Mouse (Mus musculus) heart, embryonic 15.5 days (tissue): Measurements from ENCODE around the gene Ciao2a. TPM values are rescaled to one million over a fixed set of nuclear protein-coding genes. Genes with fewer than 3 reads are reported as not detected.

ENCODE experiments used
- ATAC-seq: fragments of 200-750 bp; cut with Nextera tagmentation; replicated peaks from 2 replicates; pipeline ENCODE4 v1.8.0; 2017; ENCODE audit warnings: low read depth, moderate TSS enrichment; ENCODE audit not compliant: insufficient number of reproducible peaks, insufficient read depth, low FRiP score
- H3K27ac ChIP-seq: fragments of 300-500 bp; sonication (generic); 2 replicates; pipeline ENCODE4 v1.5.1; 2015; ENCODE audit warnings: mild to moderate bottlenecking, inconsistent platforms
- H3K27me3 ChIP-seq: fragments of 300-500 bp; sonication (generic); 2 replicates; pipeline ENCODE4 v1.6.1; 2015; ENCODE audit warnings: inconsistent platforms
- H3K36me3 ChIP-seq: fragments of 300-500 bp; sonication (generic); 2 replicates; pipeline ENCODE4 v1.6.1; 2015; ENCODE audit warnings: mild to moderate bottlenecking, inconsistent platforms
- H3K4me1 ChIP-seq: fragments of 300-500 bp; sonication (generic); replicated peaks from 2 replicates; pipeline ENCODE4 v1.6.1; 2015; ENCODE audit warnings: inconsistent platforms
- H3K4me2 ChIP-seq: fragments of 300-500 bp; sonication (generic); 2 replicates; pipeline ENCODE4 v1.6.1; 2015; ENCODE audit warnings: inconsistent platforms, mild to moderate bottlenecking, moderate library complexity
- H3K4me3 ChIP-seq: fragments of 300-500 bp; sonication (generic); 2 replicates; pipeline ENCODE4 v1.5.1; 2015; ENCODE audit warnings: mild to moderate bottlenecking, inconsistent platforms
- H3K9ac ChIP-seq: fragments of 300-500 bp; sonication (generic); 2 replicates; pipeline ENCODE4 v1.6.1; 2015; ENCODE audit warnings: mild to moderate bottlenecking, inconsistent platforms
- H3K9me3 ChIP-seq: fragments of 300-500 bp; sonication (generic); replicated peaks from 2 replicates; pipeline ENCODE4 v1.6.1; 2016; ENCODE audit warnings: inconsistent platforms
- WGBS: fragments of 180-500 bp; shearing (Covaris S2); methylation state at CpG from one replicate; pipeline ENCODE4 v1.1.7; 2015; ENCODE audit warnings: mixed read lengths; 5-methylcytosine and 5-hydroxymethylcytosine counted together
- polyA plus RNA-seq: library from polyadenylated mRNA; unstranded; fragments of >200 nt; fragmentation: Nextera tagmentation; extraction: Ambion mirVana; gene quantifications from 2 replicates; pipeline ENCODE4 v1.2.1, GENCODE M21; 2015

Ciao2a gene
- polyA plus RNA-seq, 1 experiment from 2014 or later, result 158 TPM

DNA sequence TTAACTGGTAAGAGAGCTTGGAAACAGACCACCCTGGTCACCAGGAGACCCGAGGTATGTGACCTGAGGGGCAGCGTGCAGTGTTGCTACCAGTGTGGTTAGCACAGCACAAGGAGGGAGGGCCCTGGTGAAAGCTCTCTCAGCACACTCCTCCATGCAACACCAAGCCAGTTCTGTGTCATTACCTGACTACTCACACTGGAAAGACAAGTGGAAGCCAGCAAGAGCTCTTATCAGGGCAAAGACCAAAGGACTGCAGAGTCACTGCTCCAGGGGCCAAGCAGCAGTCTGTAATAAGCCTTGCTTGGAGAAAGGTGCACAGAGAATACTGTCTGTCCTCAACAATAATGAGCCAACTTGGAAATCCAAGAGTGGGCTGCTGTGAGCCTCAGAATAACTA is 33.7 kb upstream of the Ciao2a start:
- no peak overlapping the region for H3K9ac ChIP-seq
- no peaks in the 10 kb centered on the region for H3K9me3 ChIP-seq
- no peak overlapping the region for H3K4me3 ChIP-seq
- no peak overlapping the region for H3K4me2 ChIP-seq
- H3K27ac ChIP-seq, result no peak overlapping the region
- no peak for ATAC-seq
- H3K4me1 ChIP-seq, result peaks cover 11% of the 10 kb centered on the region
- 65% methylated on average over 2 of the region's 2 CpGs for WGBS
- H3K27me3 ChIP-seq, result no peaks in the 10 kb centered on the region
- peaks cover 84% of the 10 kb centered on the region for H3K36me3 ChIP-seq

DNA sequence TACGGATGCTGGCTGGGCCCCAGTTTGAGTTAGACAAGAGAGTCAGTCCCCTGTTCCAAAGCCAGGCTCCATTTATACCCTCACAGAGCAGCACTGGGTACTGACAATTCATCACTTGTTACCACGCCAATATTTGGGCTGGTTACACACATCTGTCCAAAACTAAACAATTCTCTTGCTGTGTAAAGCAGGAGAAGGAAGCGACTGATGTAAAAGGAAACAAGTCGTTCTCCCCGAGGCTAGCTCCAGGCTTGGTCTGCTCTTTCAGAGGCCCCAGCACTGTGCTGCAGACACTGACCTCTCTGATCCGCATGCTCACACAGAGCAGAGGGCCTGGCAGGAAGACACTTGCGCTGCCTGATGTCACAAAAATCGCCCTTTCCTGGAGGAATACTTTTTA is 24.8 kb upstream of the Ciao2a start:
- Histone ChIP-seq H3K4me3 (no peak overlapping the region), H3K4me1 (no peaks in the 10 kb centered on the region), H3K27me3 (no peaks in the 10 kb centered on the region), H3K4me2 (no peak overlapping the region), H3K9ac (no peak overlapping the region), H3K36me3 (peaks cover 76% of the 10 kb centered on the region), H3K9me3 (no peaks in the 10 kb centered on the region), H3K27ac (no peak overlapping the region)
- WGBS, result 80% methylated on average over 8 of the region's 8 CpGs
- ATAC-seq, result no peak

DNA sequence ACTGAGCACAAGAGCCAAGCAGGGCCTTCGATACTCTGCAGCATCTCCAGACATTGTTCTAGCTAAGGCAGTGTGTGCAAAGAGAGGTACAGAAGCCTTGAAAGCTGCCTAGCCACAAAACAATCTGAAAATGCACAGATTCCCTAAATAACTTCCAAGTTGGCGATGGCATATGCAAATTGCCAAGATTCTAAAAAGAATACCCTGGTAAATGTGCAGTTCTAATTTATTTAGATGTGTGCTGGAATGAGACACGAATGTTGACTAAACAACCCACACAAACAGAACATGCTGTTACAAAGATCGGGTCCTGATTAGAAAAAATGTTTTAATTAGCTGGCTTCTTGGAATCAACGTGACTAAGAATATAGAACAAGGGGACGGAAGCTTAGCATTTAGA is 23.7 kb upstream of the Ciao2a start:
- Histone ChIP-seq H3K36me3 (peaks cover 74% of the 10 kb centered on the region), H3K4me1 (no peaks in the 10 kb centered on the region), H3K4me3 (no peak overlapping the region), H3K9me3 (no peaks in the 10 kb centered on the region), H3K27me3 (no peaks in the 10 kb centered on the region), H3K9ac (no peak overlapping the region), H3K4me2 (no peak overlapping the region), H3K27ac (no peak overlapping the region)
- WGBS, result 90% methylated on average over 6 of the region's 6 CpGs
- no peak for ATAC-seq

DNA sequence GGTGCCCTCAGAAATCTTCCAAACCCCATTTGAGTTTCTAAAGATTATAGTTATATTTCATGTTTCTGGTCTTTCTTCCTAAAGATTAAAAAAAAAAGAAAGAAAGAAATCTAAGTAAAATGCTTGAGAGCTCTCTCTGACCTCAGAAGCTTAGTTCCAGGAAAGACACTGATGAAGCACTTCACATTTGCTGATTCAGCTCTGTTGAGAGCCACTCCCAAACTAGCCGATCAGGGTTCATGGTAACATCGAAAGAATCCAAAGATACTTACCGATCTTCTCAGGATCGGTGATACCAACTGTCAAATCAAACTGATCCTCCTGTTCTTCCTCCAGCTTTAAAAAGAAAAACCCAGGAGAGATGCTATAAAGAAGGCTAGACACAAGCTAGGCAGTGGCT is 21.8 kb upstream of the Ciao2a start:
- Histone ChIP-seq H3K27ac (no peak overlapping the region), H3K9ac (no peak overlapping the region), H3K4me2 (no peak overlapping the region), H3K27me3 (no peaks in the 10 kb centered on the region), H3K9me3 (no peaks in the 10 kb centered on the region), H3K4me3 (no peak overlapping the region), H3K4me1 (no peaks in the 10 kb centered on the region), H3K36me3 (peaks cover 64% of the 10 kb centered on the region)
- WGBS, result 92% methylated on average over 4 of the region's 4 CpGs
- no peak for ATAC-seq

DNA sequence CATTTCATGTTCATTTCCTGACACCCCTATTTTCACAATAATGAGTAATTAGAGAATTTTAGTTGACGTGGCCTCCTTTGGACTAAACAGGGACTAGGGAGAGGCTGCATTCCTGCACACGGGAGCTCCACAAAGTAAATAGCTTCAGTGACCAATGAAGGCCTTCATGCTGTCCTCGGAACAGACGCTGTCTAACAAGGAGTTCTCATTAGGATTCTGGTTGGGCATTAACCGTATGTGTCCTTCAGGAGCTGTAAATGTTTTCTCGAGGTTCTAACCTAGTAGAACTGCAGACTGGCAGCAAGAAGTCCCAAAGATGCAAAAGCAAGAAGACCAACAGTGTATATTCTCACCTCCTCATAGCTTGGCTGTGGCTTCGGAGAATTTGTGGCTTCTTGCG is 21.2 kb upstream of the Ciao2a start:
- Histone ChIP-seq H3K27ac (no peak overlapping the region), H3K9me3 (no peaks in the 10 kb centered on the region), H3K27me3 (no peaks in the 10 kb centered on the region), H3K4me2 (no peak overlapping the region), H3K36me3 (peaks cover 60% of the 10 kb centered on the region), H3K4me1 (no peaks in the 10 kb centered on the region), H3K4me3 (no peak overlapping the region), H3K9ac (no peak overlapping the region)
- WGBS, result 88% methylated on average over 8 of the region's 8 CpGs
- ATAC-seq, result no peak

DNA sequence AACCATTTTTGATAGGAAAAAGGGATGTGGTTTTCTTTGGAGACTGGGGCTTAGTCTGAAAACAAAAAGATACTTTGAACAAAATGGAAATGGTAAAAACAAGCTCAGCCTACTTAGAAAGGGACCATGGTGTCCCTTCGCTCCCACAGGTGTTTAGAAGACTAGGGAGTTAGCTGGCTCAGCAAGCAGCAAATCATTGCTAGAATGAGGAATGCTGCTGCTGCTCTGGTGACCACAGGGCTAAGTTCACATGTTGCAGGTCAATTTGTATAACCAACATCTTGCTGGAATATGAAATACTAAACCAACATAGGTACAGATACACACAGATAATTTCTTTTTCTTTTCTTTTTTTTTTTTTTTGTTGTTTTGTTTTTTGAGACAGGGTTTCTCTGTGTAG is 16.8 kb upstream of the Ciao2a start:
- ATAC-seq, result no peak
- Histone ChIP-seq H3K9me3 (no peaks in the 10 kb centered on the region), H3K36me3 (peaks cover 33% of the 10 kb centered on the region), H3K4me2 (no peak overlapping the region), H3K9ac (no peak overlapping the region), H3K4me1 (0 out of 2 replicates have a peak, but pooled peaks cover 2% of the 10 kb centered on the region), H3K27ac (no peak overlapping the region), H3K27me3 (no peaks in the 10 kb centered on the region), H3K4me3 (no peak overlapping the region)
- 97% methylated on average over 1 of the region's 1 CpGs for WGBS

DNA sequence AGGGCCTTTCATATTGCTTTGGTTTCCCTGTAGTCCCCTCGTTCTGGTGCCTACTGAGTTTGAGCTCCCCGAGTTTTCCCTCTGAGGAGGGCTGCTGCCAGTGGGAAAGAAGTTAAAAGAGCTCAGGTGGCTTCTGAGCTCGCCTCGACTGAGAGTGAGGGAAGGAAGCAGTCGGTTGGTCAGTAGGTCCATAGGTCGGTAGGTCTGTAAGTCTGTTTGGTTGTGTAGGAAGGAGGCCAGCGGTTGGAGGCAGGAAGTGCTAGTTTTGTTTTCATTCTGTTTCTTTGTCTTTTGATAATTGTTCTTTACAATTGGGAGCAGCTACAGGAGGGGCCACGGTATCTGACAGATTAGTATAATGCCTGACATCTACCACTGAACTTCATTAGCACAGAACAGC is 16.3 kb upstream of the Ciao2a start:
- peaks cover 28% of the 10 kb centered on the region for H3K36me3 ChIP-seq
- WGBS, result 72% methylated on average over 8 of the region's 8 CpGs
- no peaks in the 10 kb centered on the region for H3K9me3 ChIP-seq
- H3K27me3 ChIP-seq, result no peaks in the 10 kb centered on the region
- H3K9ac ChIP-seq, result no peak overlapping the region
- no peak for ATAC-seq
- no peak overlapping the region for H3K4me2 ChIP-seq
- no peak overlapping the region for H3K27ac ChIP-seq
- H3K4me3 ChIP-seq, result no peak overlapping the region
- H3K4me1 ChIP-seq, result 0 out of 2 replicates have a peak, but pooled peaks cover 2% of the 10 kb centered on the region

DNA sequence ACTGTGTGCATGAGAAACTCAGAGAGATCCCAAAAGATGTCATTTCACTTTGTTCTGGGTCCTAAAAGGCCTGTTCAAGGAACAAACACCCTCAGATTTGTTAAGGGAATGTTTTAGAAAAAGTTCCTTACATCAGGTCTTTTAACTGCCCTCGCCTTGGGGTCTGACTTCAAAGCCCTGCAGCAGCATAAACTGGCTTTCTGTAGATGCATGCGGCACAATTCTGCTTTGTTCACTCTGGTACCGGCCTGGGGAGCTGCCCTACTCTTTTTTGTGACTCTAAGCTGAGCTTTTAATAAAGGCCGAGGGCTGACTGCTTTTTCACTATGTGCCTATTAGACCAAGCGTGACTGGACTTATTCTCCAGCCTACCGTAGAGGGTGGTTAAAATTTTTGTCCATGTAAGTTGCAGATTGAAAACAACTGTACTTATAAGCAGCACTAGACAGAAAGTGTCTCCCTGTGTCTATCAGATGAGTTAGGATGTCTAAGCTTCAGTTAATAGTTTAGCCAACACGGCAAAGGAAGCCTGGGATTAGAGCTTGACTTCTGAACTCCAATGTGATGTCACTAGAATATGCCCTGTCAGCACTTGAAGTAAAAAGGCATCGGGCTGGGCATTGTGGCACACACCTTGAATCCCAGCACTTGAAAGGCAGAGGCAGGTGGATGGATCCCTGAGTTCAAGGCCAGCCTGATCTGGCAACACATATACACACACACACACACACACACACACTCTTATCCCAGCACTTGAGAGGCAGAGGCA is 15.6 kb upstream of the Ciao2a start:
- no peaks in the 10 kb centered on the region for H3K9me3 ChIP-seq

DNA sequence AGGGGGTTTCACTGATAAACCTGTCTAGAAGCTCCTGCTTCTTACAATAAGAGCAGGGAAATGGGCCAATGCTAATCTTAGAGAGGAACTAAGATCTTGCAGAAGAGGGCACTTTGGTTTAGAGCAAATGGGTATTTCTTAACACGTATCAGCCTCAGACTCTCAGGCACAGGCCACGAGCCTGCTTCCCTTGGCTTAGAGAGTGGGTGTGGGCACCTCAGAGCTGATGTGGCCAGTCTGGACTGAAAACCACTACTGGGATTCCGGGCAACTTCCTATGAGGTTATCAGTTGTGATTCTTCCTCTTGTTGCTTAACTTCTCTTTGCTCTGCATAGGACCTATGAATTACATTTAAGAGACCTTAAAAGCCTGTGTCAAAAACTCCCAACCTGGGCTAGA is 12.1 kb upstream of the Ciao2a start:
- no peaks in the 10 kb centered on the region for H3K27me3 ChIP-seq
- no peak overlapping the region for H3K4me3 ChIP-seq
- no peaks in the 10 kb centered on the region for H3K9me3 ChIP-seq
- peaks cover 8% of the 10 kb centered on the region for H3K36me3 ChIP-seq
- 73% methylated on average over 3 of the region's 3 CpGs for WGBS
- no peak overlapping the region for H3K27ac ChIP-seq
- no peak overlapping the region for H3K4me2 ChIP-seq
- H3K9ac ChIP-seq, result no peak overlapping the region
- H3K4me1 ChIP-seq, result 0 out of 2 replicates have a peak, but pooled peaks cover 2% of the 10 kb centered on the region
- ATAC-seq, result no peak

More for the DNA sequence above, 15.6 kb upstream of the Ciao2a start:
- Histone ChIP-seq H3K4me2 (no peak overlapping the region), H3K4me3 (no peak overlapping the region), H3K27ac (no peak overlapping the region), H3K27me3 (no peaks in the 10 kb centered on the region), H3K9ac (no peak overlapping the region), H3K4me1 (0 out of 2 replicates have a peak, but pooled peaks cover 2% of the 10 kb centered on the region), H3K36me3 (peaks cover 22% of the 10 kb centered on the region)
- 82% methylated on average over 8 of the region's 8 CpGs for WGBS
- no peak for ATAC-seq

DNA sequence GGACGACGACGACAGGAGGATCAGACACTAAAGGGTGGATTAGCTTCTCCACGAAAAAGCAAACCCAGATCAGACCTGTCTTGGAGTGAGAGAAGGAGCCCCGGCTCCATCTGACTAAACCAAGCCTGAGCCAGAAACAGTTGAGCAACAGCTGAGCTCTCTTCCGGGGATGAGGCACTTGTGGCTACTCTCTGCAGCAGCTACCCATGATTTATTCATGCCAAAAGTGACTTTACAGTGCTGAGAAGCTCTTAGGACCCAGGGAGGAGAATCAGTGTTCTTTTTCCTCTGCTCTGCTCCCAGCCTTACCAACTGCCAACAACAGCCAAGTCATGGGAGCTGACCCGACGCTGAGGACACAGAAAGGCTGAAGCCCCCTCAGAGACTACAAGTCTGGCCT is 9.5 kb upstream of the Ciao2a start:
- no peak for ATAC-seq
- H3K27me3 ChIP-seq, result no peaks in the 10 kb centered on the region
- no peak overlapping the region for H3K4me3 ChIP-seq
- H3K27ac ChIP-seq, result no peak overlapping the region
- H3K36me3 ChIP-seq, result peaks cover 8% of the 10 kb centered on the region
- no peaks in the 10 kb centered on the region for H3K4me1 ChIP-seq
- H3K4me2 ChIP-seq, result no peak overlapping the region
- H3K9ac ChIP-seq, result no peak overlapping the region
- 58% methylated on average over 8 of the region's 8 CpGs for WGBS
- no peaks in the 10 kb centered on the region for H3K9me3 ChIP-seq

DNA sequence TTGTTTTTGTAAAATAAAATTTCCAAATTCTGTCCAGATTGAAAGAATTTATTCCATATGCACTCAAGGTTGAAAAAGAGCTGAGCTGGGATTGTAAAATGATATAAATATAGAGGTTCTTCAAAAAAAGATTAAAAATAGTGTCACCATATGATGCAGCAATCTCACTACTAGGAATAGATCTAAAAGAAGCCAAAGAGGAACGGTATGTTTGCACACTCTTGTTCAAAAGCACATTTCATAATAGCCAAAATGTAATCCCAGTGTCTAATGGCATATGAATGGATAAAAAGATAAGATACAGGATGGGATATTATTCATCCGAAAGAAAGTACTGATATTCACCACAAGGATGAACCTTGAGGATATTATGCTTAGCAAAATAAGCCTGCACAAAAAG is 6.9 kb upstream of the Ciao2a start:
- ATAC-seq, result no peak
- Histone ChIP-seq H3K4me1 (peaks cover 14% of the 10 kb centered on the region), H3K4me3 (no peak overlapping the region), H3K36me3 (peaks cover 1% of the 10 kb centered on the region), H3K9me3 (no peaks in the 10 kb centered on the region), H3K27ac (no peak overlapping the region), H3K4me2 (no peak overlapping the region), H3K27me3 (no peaks in the 10 kb centered on the region), H3K9ac (no peak overlapping the region)
- WGBS, result 83% methylated on average over 2 of the region's 2 CpGs

DNA sequence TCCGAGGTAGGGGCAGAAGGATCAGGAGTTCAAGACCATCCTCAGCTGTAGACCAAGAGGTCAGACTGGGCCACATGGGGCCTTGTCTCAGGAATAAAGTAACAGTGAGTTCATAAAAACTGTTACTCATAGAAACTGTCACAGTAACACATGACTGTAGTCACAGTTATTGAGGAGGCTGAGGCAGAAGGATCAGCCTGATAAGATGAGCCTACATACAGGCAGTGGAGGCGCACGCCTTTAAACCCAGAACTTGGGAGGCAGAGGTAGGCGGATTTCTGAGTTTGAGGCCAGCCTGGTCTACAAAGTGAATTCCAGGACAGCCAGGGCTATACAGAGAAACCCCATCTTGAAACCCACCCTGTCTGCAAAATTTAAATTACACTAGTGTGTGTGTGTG is 6.3 kb upstream of the Ciao2a start:
- ATAC-seq, result no peak
- 90% methylated on average over 4 of the region's 4 CpGs for WGBS
- H3K9ac ChIP-seq, result no peak overlapping the region
- no peaks in the 10 kb centered on the region for H3K9me3 ChIP-seq
- H3K4me2 ChIP-seq, result no peak overlapping the region
- H3K27me3 ChIP-seq, result no peaks in the 10 kb centered on the region
- H3K27ac ChIP-seq, result no peak overlapping the region
- H3K36me3 ChIP-seq, result no peaks in the 10 kb centered on the region; the same call in none of the 2 replicates
- no peak overlapping the region for H3K4me3 ChIP-seq
- H3K4me1 ChIP-seq, result peaks cover 16% of the 10 kb centered on the region
